18 mouse cellular contexts compared by ENCODE assay signal in the genomic region with DNA sequence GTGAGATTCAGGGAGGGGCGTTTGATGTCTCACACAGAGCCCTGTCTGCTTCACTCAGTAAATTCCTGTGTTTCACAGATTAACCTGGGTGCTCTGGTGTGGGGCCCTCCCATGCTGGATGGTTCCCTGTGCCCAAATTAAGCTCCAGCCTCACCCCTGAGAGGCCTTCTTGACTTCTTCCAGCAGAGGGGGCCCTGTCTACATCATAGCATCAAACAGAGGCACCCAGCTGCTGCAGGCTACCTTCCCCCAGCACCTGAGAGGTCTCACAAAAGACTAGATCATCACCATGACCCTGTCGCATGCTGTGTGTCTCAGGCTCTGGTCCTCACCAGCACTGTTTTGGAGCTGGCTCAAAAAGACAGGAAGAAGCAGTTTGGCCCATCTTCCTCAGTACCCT. TPM values are rescaled to one million over a fixed set of nuclear protein-coding genes. Genes with fewer than 3 reads are reported as not detected.
DNase-seq lines count a peak whose midpoint lies in the region; ATAC-seq and TF ChIP-seq lines count a peak whose summit lies in the region.
"Had no signal": no experiment of that assay in that cellular context is flagged by ENCODE, and none has a peak within 500 bp of the region (broad histone marks: within the 10 kb centered on the region; RNA-seq: fewer than 3 reads in every experiment).

No protein-coding gene starts in this region.

- no peaks in the 10 kb centered on the region for H3K27me3 ChIP-seq in forebrain, postnatal 0 days (ENCODE audit: insufficient read depth, low read length)
- no peaks in the 10 kb centered on the region for H3K27me3 ChIP-seq in forebrain, embryonic 15.5 days
- H3K27me3 ChIP-seq: embryonic facial prominence, embryonic 12.5 days; forebrain, embryonic 13.5 days; limb, embryonic 12.5 days; liver, embryonic 13.5 days; neural tube, embryonic 13.5 days had no signal

- H3K4me3 ChIP-seq in forebrain, postnatal 0 days (ENCODE audit: low read depth, low read length), result no peak overlapping the region
- H3K4me3 ChIP-seq in forebrain, embryonic 15.5 days, result no peak overlapping the region
- no peak overlapping the region for H3K4me3 ChIP-seq in layer of hippocampus, adult 2 months
- H3K4me3 ChIP-seq in ES-E14 (ENCODE audit: insufficient read depth in 1 of 2, low read depth in 1 of 2, low read length in 2 of 2, poor library complexity in 1 of 2, severe bottlenecking in 1 of 2), result no peak overlapping the region
- H3K4me3 ChIP-seq: embryonic facial prominence, embryonic 12.5 days; erythroblast, embryonic 14.5 days; forebrain, embryonic 13.5 days; limb, embryonic 12.5 days; liver, embryonic 13.5 days; midbrain, embryonic 12.5 days; neural tube, embryonic 13.5 days had no signal

- no peak overlapping the region for H3K9ac ChIP-seq in forebrain, postnatal 0 days
- no peak overlapping the region for H3K9ac ChIP-seq in forebrain, embryonic 15.5 days (replicated peaks)
- no peak overlapping the region for H3K9ac ChIP-seq in ES-E14 (ENCODE audit: insufficient read depth, low read depth, low read length, poor library complexity, severe bottlenecking)
- H3K9ac ChIP-seq: embryonic facial prominence, embryonic 12.5 days; forebrain, embryonic 13.5 days; limb, embryonic 12.5 days; liver, embryonic 13.5 days; midbrain, embryonic 12.5 days; neural tube, embryonic 13.5 days had no signal

- H3K4me2 ChIP-seq in forebrain, postnatal 0 days (ENCODE audit: low read depth), result no peak overlapping the region
- no peak overlapping the region for H3K4me2 ChIP-seq in forebrain, embryonic 15.5 days (replicated peaks)
- H3K4me2 ChIP-seq: embryonic facial prominence, embryonic 12.5 days; forebrain, embryonic 13.5 days; limb, embryonic 12.5 days; liver, embryonic 13.5 days; midbrain, embryonic 12.5 days; neural tube, embryonic 13.5 days had no signal

- no peak for DNase-seq in forebrain, postnatal 0 days
- DNase-seq in layer of hippocampus, adult 2 months (ENCODE audit: low spot score in 2 of 2), result no peak
- no peak for DNase-seq in layer of hippocampus, postnatal 10 days (ENCODE audit: low spot score in 2 of 2)
- DNase-seq in A20 (ENCODE audit: low read depth, low spot score) (peak; percentile 24), ES-E14 (ENCODE audit: low read depth, low spot score) (no peak)
- no peak for DNase-seq in embryo, embryonic 9.5 days (ENCODE audit: extremely low spot score)
- DNase-seq: B cell, adult 2 months; cerebellum, adult 18-20 months; heart, postnatal 4 days; liver, embryonic 13.5 days; right cerebral cortex, adult 18-20 months had no signal

- H3K4me1 ChIP-seq in forebrain, postnatal 0 days (ENCODE audit: insufficient read depth), result 0 out of 2 replicates have a peak, but pooled peaks cover 2% of the 10 kb centered on the region
- H3K4me1 ChIP-seq in forebrain, embryonic 15.5 days, result peaks cover 9% of the 10 kb centered on the region
- H3K4me1 ChIP-seq in ES-E14 (ENCODE audit: control insufficient read depth in 2 of 2, insufficient read depth in 2 of 2, low read length in 2 of 2, poor library complexity in 1 of 2), result peaks cover 0 to 6% of the 10 kb centered on the region in 2 experiments; a peak in 1 of 4 replicates

- H3K9me3 ChIP-seq in forebrain, postnatal 0 days (ENCODE audit: low read length), result no peaks in the 10 kb centered on the region
- no peaks in the 10 kb centered on the region for H3K9me3 ChIP-seq in forebrain, embryonic 15.5 days
- H3K9me3 ChIP-seq in ES-E14 (ENCODE audit: control insufficient read depth, insufficient read depth, low read depth, low read length), result no peaks in the 10 kb centered on the region
- H3K9me3 ChIP-seq: embryonic facial prominence, embryonic 12.5 days; forebrain, embryonic 13.5 days; limb, embryonic 12.5 days; liver, embryonic 13.5 days; midbrain, embryonic 12.5 days; neural tube, embryonic 13.5 days had no signal

- WGBS in forebrain, postnatal 0 days, result 87% methylated on average over 2 of the region's 2 CpGs
- 81% methylated on average over 2 of the region's 2 CpGs for WGBS in forebrain, embryonic 15.5 days

- TF ChIP-seq CTCF in forebrain, postnatal 0 days (IDR thresholded peaks at IDR 0.05; ENCODE audit: low read depth), result 0 out of 2 replicates have a peak, but pooled peaks have one; percentile 27
- TF ChIP-seq CTCF in layer of hippocampus, adult 2 months (conservative IDR thresholded peaks at IDR 0.05), result peak; percentile 47

- H3K36me3 ChIP-seq in forebrain, postnatal 0 days (ENCODE audit: insufficient read depth), result peaks cover 5% of the 10 kb centered on the region
- 0 out of 2 replicates have a peak, but pooled peaks cover 4% of the 10 kb centered on the region for H3K36me3 ChIP-seq in forebrain, embryonic 15.5 days
- no peaks in the 10 kb centered on the region for H3K36me3 ChIP-seq in ES-E14 (ENCODE audit: control insufficient read depth, insufficient read depth, low read length, poor library complexity, severe bottlenecking)
- H3K36me3 ChIP-seq: embryonic facial prominence, embryonic 12.5 days; liver, embryonic 13.5 days had no signal

- H3K27ac ChIP-seq in forebrain, postnatal 0 days (ENCODE audit: low read depth, low read length), result no peak overlapping the region
- H3K27ac ChIP-seq in forebrain, embryonic 15.5 days (replicated peaks), result no peak overlapping the region
- H3K27ac ChIP-seq in layer of hippocampus, adult 2 months, result no peak overlapping the region
- no peak overlapping the region for H3K27ac ChIP-seq in ES-E14 (ENCODE audit: insufficient read depth, low read depth, low read length, poor library complexity, severe bottlenecking)
- H3K27ac ChIP-seq: embryonic facial prominence, embryonic 12.5 days; forebrain, embryonic 13.5 days; limb, embryonic 12.5 days; liver, embryonic 13.5 days; midbrain, embryonic 12.5 days; neural tube, embryonic 13.5 days had no signal

- no peak for ATAC-seq in forebrain, postnatal 0 days
- no peak for ATAC-seq in forebrain, embryonic 15.5 days (replicated peaks)
- ATAC-seq: forebrain, embryonic 13.5 days had no signal

- in situ Hi-C loops in ES-E14 (cut with MboI; ENCODE audit: low sequenced_read_pairs in 2 of 2, unreplicated experiment in 2 of 2), result loop anchor here in 1 of 2 experiments (10.0 kb wide), 1 partner anchor 212 kb away; no protein-coding TSS in a partner anchor

TF ChIP-seq in ES-E14, 5 proteins besides CTCF, POLR2A, EP300 and RAD21:
- TF ChIP-seq CHD2 (IDR thresholded peaks at IDR 0.05; ENCODE audit: low read depth, low read length), result no peak
- no peak for TF ChIP-seq HCFC1 (IDR thresholded peaks at IDR 0.05; ENCODE audit: borderline replicate concordance, insufficient read depth, low read length)
- TF ChIP-seq MAFK (IDR thresholded peaks at IDR 0.05; ENCODE audit: insufficient read depth, low read depth, low read length), result no peak
- 0 out of 2 replicates have a peak, but pooled peaks have one; percentile 2 for TF ChIP-seq ZC3H11A (IDR thresholded peaks at IDR 0.05; ENCODE audit: borderline replicate concordance, low read depth, low read length)
- TF ChIP-seq ZNF384 (IDR thresholded peaks at IDR 0.05; ENCODE audit: low read depth, low read length), result no peak

RNA-seq across cellular contexts. Expression of a gene that starts 25.0 kb away (rescaled TPM):
- 113 and 132 TPM in 2 replicates for total RNA-seq in forebrain, postnatal 0 days (2014; rRNA removed)
- 95.2 and 123 TPM in 2 replicates for polyA plus RNA-seq in forebrain, postnatal 0 days (2015; fragmentation: Nextera tagmentation; extraction: Ambion mirVana)
- 90.5 and 110 TPM in 2 replicates for polyA plus RNA-seq in forebrain, embryonic 15.5 days (2015; fragmentation: Nextera tagmentation; extraction: Ambion mirVana)
- total RNA-seq in layer of hippocampus, adult 2 months (2021), result 10 to 100 TPM; 87.6 to 89.0 TPM
- 10 to 100 TPM; 50.8 to 51.5 TPM for total RNA-seq in layer of hippocampus, postnatal 10 days (2021)
- 21.7 and 39.3 TPM in 2 replicates for total RNA-seq in ES-E14 (2012; rRNA removed)
